Mouse (Mus musculus): ENCODE results near the gene Spon1. TPM values are rescaled to one million over a fixed set of nuclear protein-coding genes. Genes with fewer than 3 reads are reported as not detected.

Spon1 gene
- total and polyA plus RNA-seq, 3 experiments, result 8.3 to 11.8 (median 11.5) TPM

- TF ChIP-seq POLR2A (IDR thresholded peaks at IDR 0.05; ENCODE audit: insufficient read depth, low read depth, low read length), result no peak
- TF ChIP-seq EP300 (IDR thresholded peaks at IDR 0.05; ENCODE audit: insufficient read depth, low read depth, low read length), result no peak
- TF ChIP-seq CTCF (IDR thresholded peaks at IDR 0.05), result no peak
- no peaks in the 10 kb centered on the region for H3K36me3 ChIP-seq (ENCODE audit: control insufficient read depth, insufficient read depth, low read length)
- H3K79me2 ChIP-seq (replicated peaks; ENCODE audit: control insufficient read depth, insufficient read depth, low read length), result no peaks in the 10 kb centered on the region
- H3K27ac ChIP-seq, result no peak overlapping the region
- 77% methylated on average over 3 of the region's 3 CpGs for WGBS
- H3K9ac ChIP-seq (ENCODE audit: low read depth, low read length), result no peak overlapping the region
- DNase-seq, result no peak
- no peaks in the 10 kb centered on the region; the same call in 1 of the 2 replicates for H3K4me1 ChIP-seq (ENCODE audit: control insufficient read depth, insufficient read depth, low read length)
- intact Hi-C loops (cut with DNase I), result no loop called here
- no peak overlapping the region for H3K4me3 ChIP-seq
- no peaks in the 10 kb centered on the region for H3K27me3 ChIP-seq (ENCODE audit: control insufficient read depth, insufficient read depth, low read length)
These were observed 261.6 kb downstream of the Spon1 start for GRCm38 (mm10) chr7:114027406-114027805.

GRCm38 (mm10) chr7:114028828-114029227, 263.0 kb downstream of the Spon1 start:
- TF ChIP-seq EP300 (IDR thresholded peaks at IDR 0.05; ENCODE audit: insufficient read depth, low read depth, low read length), result no peak
- TF ChIP-seq POLR2A (IDR thresholded peaks at IDR 0.05; ENCODE audit: insufficient read depth, low read depth, low read length), result no peak
- no peak for TF ChIP-seq CTCF (IDR thresholded peaks at IDR 0.05)
- no peaks in the 10 kb centered on the region for H3K27me3 ChIP-seq (ENCODE audit: control insufficient read depth, insufficient read depth, low read length)
- no peaks in the 10 kb centered on the region for H3K79me2 ChIP-seq (replicated peaks; ENCODE audit: control insufficient read depth, insufficient read depth, low read length)
- WGBS, result 84% methylated on average over 5 of the region's 5 CpGs
- H3K27ac ChIP-seq, result no peak overlapping the region
- H3K36me3 ChIP-seq (ENCODE audit: control insufficient read depth, insufficient read depth, low read length), result no peaks in the 10 kb centered on the region
- no peaks in the 10 kb centered on the region; the same call in 1 of the 2 replicates for H3K4me1 ChIP-seq (ENCODE audit: control insufficient read depth, insufficient read depth, low read length)
- H3K9ac ChIP-seq (ENCODE audit: low read depth, low read length), result no peak overlapping the region
- H3K4me3 ChIP-seq, result no peak overlapping the region
- intact Hi-C loops (cut with DNase I), result no loop called here
- no peak for DNase-seq

- H3K9ac ChIP-seq (ENCODE audit: low read depth, low read length), result no peak overlapping the region
- H3K79me2 ChIP-seq (replicated peaks; ENCODE audit: control insufficient read depth, insufficient read depth, low read length), result no peaks in the 10 kb centered on the region
- DNase-seq, result peak; percentile 47 to 76
- TF ChIP-seq CTCF (IDR thresholded peaks at IDR 0.05) (no peak), EP300 (IDR thresholded peaks at IDR 0.05; ENCODE audit: insufficient read depth, low read depth, low read length) (0 out of 2 replicates have a peak, but pooled peaks have one; percentile 57), POLR2A (IDR thresholded peaks at IDR 0.05; ENCODE audit: insufficient read depth, low read depth, low read length) (no peak)
- no peak overlapping the region for H3K4me3 ChIP-seq
- H3K27me3 ChIP-seq (ENCODE audit: control insufficient read depth, insufficient read depth, low read length), result no peaks in the 10 kb centered on the region
- WGBS, result 60% methylated on average over 6 of the region's 6 CpGs
- H3K4me1 ChIP-seq (ENCODE audit: control insufficient read depth, insufficient read depth, low read length), result no peaks in the 10 kb centered on the region; the same call in 1 of the 2 replicates
- no peaks in the 10 kb centered on the region for H3K36me3 ChIP-seq (ENCODE audit: control insufficient read depth, insufficient read depth, low read length)
- intact Hi-C loops (cut with DNase I), result no loop called here
- H3K27ac ChIP-seq, result no peak overlapping the region
These were observed 263.8 kb downstream of the Spon1 start for GRCm38 (mm10) chr7:114029596-114029995.

- no peak for TF ChIP-seq EP300 (IDR thresholded peaks at IDR 0.05; ENCODE audit: insufficient read depth, low read depth, low read length)
- TF ChIP-seq CTCF (IDR thresholded peaks at IDR 0.05), result no peak
- Histone ChIP-seq H3K27ac (no peak overlapping the region), H3K4me3 (no peak overlapping the region), H3K36me3 (ENCODE audit: control insufficient read depth, insufficient read depth, low read length) (peaks cover 2% of the 10 kb centered on the region; the same call in 1 of the 2 replicates), H3K4me1 (ENCODE audit: control insufficient read depth, insufficient read depth, low read length) (no peaks in the 10 kb centered on the region), H3K79me2 (replicated peaks; ENCODE audit: control insufficient read depth, insufficient read depth, low read length) (no peaks in the 10 kb centered on the region), H3K9ac (ENCODE audit: low read depth, low read length) (no peak overlapping the region), H3K27me3 (ENCODE audit: control insufficient read depth, insufficient read depth, low read length) (no peaks in the 10 kb centered on the region)
- no peak for DNase-seq
- 80% methylated on average over 4 of the region's 4 CpGs for WGBS
- intact Hi-C loops (cut with DNase I), result no loop called here
These were observed 271.4 kb downstream of the Spon1 start for GRCm38 (mm10) chr7:114037237-114037636.

- DNase-seq, result no peak
- no peak for TF ChIP-seq POLR2A (IDR thresholded peaks at IDR 0.05; ENCODE audit: insufficient read depth, low read depth, low read length)
- TF ChIP-seq EP300 (IDR thresholded peaks at IDR 0.05; ENCODE audit: insufficient read depth, low read depth, low read length), result no peak
- TF ChIP-seq CTCF (IDR thresholded peaks at IDR 0.05), result no peak
- WGBS, result 66% methylated on average over 4 of the region's 4 CpGs
- Histone ChIP-seq H3K9ac (ENCODE audit: low read depth, low read length) (no peak overlapping the region), H3K36me3 (ENCODE audit: control insufficient read depth, insufficient read depth, low read length) (peaks cover 7% of the 10 kb centered on the region), H3K27me3 (ENCODE audit: control insufficient read depth, insufficient read depth, low read length) (no peaks in the 10 kb centered on the region), H3K27ac (no peak overlapping the region), H3K4me1 (ENCODE audit: control insufficient read depth, insufficient read depth, low read length) (peaks cover 4% of the 10 kb centered on the region), H3K79me2 (replicated peaks; ENCODE audit: control insufficient read depth, insufficient read depth, low read length) (0 out of 2 replicates have a peak, but pooled peaks cover 1% of the 10 kb centered on the region), H3K4me3 (no peak overlapping the region)
- intact Hi-C loops (cut with DNase I), result no loop called here
These were observed 275.6 kb downstream of the Spon1 start for GRCm38 (mm10) chr7:114041349-114041748.

GRCm38 (mm10) chr7:114042973-114043928, 277.5 kb downstream of the Spon1 start:
- no peak for TF ChIP-seq POLR2A (IDR thresholded peaks at IDR 0.05; ENCODE audit: insufficient read depth, low read depth, low read length)
- TF ChIP-seq CTCF (IDR thresholded peaks at IDR 0.05), result no peak
- TF ChIP-seq EP300 (IDR thresholded peaks at IDR 0.05; ENCODE audit: insufficient read depth, low read depth, low read length), result no peak
- intact Hi-C loops (cut with DNase I), result no loop called here
- Histone ChIP-seq H3K4me1 (ENCODE audit: control insufficient read depth, insufficient read depth, low read length) (peaks cover 4% of the 10 kb centered on the region), H3K79me2 (replicated peaks; ENCODE audit: control insufficient read depth, insufficient read depth, low read length) (0 out of 2 replicates have a peak, but pooled peaks cover 1% of the 10 kb centered on the region), H3K36me3 (ENCODE audit: control insufficient read depth, insufficient read depth, low read length) (peaks cover 7% of the 10 kb centered on the region), H3K27ac (no peak overlapping the region), H3K27me3 (ENCODE audit: control insufficient read depth, insufficient read depth, low read length) (no peaks in the 10 kb centered on the region), H3K9ac (ENCODE audit: low read depth, low read length) (no peak overlapping the region), H3K4me3 (no peak overlapping the region)
- DNase-seq, result peak in 1 of 2 experiments; percentile 49
- 59% methylated on average over 26 of the region's 26 CpGs for WGBS

All from heart, adult 2 months (tissue).